Mouse (Mus musculus) megakaryocyte, embryonic 14.5 days (primary cell): ENCODE results near the gene Ube2e2.

Source experiments
- FLI1 ChIP-seq: IDR thresholded peaks from 2 replicates; pipeline ENCODE4 v1.6.1; 2012; ENCODE audit warnings: low read length, inconsistent platforms, mixed read lengths
- GATA1 ChIP-seq: IDR thresholded peaks from 3 replicates; pipeline ENCODE4 v1.6.1; 2012; ENCODE audit warnings: mixed read lengths, low read length, inconsistent platforms, borderline replicate concordance

- TF ChIP-seq GATA1 (no peak), FLI1 (no peak)
These were observed 312.3 kb downstream of the Ube2e2 start for GRCm38 (mm10) chr14:18581735-18582134.
